Mouse (Mus musculus): ENCODE results near the gene B430218F22Rik.
"Not testable (repeated sequence)": the region's sequence is repeated elsewhere in the genome, so short reads cannot be mapped to it uniquely, and the experiment has no call there.

B430218F22Rik gene

DNA sequence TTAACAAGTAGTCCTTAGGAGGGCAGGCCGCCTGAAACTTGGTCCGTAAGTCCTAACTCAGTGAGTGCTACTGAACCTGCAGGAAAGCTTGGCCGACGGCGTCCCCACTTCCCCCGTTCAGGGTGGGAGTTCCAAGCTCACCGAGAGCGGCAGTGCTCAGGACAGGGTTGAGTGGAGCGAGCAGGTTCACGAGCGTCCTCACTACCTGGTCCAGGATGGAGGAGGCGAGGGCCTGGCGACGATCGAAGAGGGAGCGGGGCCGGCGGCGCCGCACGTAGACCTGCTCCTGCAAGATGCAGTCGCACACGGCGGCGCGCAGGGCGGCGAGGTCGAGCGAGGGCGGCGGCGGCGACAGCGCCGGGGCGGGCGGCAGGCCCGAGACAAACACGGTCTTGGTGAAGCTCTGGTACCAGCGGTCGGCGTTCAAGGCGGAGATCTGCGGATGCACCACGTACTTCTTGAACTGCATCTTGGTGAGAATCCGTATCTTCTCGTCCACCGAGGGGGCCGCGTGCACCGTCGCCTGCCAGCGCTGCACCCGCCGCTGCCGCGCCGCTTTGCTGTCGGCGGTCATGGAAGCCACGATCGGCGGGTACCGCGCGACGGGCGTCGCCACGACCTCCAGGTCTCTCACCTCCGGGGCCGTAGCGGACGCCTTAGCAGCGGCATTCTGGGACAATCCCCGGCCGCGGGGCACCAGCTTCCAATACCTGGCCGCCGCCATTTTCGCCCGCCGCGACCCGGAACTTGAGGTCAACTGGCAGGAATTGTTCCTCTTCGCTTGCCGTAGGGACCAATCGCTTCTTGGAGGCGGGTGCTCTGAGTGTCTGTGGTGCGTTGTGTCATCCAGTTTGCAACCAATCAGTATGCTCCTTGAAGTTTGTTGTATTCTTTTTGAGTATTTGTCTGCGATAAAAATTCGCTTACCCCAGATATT lies at the start of gene B430218F22Rik, which contains the start of gene Mrps30:
Gene B430218F22Rik, plus strand, starts transcription at position 120 of the 937 bp plus-strand sequence.
Gene Mrps30, minus strand, starts transcription at position 742 of the 937 bp plus-strand sequence.
- peak; percentile 94 to 95 for DNase-seq

DNA sequence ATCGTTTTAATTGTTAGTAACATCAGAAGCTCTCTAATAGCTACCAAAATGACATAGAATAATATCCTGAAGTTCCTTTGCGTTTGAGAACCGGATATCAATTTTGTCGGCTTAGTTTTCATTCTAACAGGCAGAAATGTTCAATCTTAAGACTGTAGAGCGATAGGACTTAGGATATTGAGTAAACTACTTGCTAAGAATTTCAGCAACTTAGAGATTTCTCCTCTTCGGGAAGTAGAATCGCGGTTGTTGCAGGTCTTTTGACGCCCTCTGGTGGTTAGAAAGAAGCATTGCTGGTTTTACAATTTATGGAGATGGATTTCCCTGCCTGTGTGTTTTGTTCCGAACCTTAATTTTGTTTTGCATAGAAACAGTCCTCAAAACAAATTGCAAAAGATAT lies 36.2 kb upstream of the B430218F22Rik start:
- DNase-seq = no peak

DNA sequence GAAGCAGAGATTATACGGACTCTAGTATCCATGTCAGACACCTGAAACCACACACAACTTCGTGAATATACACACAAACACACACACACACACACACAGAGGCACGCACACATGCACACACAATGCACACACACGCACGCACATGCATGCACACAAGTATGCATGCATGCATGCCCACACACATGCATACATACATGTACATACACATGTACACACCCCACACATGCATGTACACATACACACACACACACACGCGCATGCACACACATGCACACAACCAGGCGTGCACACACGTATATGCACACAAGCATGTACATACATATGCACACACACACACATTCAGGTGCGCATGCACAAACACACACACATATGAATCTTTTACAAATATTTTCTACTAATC lies 35.6 kb upstream of the B430218F22Rik start:
- no peak for DNase-seq

DNA sequence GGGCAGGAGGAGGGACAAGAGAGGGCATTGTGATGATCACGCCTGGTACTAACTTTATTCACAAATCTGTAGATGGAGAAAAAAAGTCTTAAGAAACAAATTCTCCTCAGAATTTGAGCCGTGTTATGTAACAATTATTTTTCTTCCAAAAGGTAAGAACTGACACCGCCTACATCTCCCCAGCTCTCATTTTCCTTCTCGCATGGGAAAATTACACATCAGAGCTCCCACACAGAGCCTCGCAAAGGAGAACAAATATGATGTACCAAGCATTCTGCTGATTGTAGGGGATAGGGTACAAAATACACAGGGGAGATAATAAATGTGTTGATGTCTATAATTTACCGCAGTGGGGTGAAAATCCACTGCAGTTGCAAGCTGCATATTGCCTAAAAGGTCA lies 23.1 kb upstream of the B430218F22Rik start:
- DNase-seq = no peak

DNA sequence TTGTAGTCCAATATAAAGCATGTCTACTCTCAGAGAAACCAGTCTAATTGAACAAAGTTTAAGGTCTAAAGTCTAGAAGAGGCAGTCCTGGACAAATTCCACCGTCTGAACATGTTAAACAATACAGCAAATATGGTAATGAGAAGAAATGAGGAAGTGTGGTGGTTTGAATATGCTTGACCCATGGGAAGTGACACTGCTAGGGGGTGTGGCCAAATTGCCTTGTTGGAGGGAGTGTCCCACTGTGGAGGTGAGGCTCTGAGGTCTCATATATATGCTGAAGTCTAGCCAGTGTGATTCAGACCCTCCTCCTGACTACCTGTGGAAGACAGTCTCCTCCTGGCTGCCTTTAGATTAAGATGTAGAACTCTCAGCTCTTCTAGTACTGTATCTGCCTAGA lies 20.7 kb upstream of the B430218F22Rik start:
- no peak for DNase-seq

DNA sequence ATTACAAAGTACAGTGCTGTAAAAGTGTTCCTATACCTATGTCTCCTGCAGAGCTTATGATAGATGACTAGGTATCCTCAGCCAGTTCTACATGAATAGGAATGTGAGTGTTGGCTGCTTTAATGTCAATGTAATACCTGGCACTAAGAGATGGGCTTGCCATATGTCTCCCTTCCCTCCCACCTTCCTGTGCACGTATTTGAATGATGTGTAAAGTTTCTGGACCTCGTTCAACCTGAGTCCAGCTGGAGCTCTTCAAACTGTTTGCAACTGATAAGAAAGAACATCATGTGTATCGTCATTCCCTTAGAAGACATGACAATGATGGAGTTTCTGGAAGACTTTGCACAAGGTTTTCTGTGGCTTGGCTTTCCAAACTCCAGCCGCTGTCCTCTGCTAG lies 13.6 kb upstream of the B430218F22Rik start:
- no peak for DNase-seq

DNA sequence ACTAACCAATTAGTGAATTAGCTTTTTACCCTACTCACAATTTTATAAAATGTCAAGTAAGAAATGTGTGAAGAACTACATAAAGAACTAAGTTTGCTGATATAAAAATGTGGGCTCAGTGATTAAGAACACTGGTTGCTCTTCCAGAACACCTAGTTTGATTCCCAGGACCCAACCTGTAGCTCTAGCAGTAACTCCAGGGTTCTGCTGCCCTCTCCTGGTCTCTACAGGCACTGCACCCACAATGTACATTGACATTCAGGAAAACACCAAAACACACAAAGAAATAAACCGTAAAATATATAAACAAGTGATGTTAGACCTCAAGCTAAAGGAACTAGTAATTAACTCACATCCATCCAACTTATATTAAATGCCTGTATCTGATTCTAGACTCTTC lies 7.3 kb upstream of the B430218F22Rik start:
- DNase-seq = peak; percentile 7 to 26

DNA sequence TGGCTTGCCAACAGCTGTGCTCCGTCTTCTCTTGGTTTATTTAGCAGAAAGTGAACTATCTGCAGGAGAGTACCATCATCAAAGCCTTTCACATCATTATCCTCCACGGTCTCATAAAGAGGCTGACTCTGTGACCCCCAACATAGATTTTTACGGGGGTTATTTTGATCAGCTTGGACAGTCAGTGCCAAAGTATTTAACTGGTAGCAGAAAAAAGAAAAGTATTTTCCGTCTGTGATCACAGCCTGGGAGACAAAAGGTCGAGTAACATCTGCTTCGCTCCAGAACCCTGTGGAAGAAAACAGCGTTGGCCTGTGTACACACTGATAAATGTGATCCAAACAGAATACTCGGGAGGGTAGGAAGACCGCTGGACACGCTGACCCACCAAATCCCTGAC lies 6.0 kb upstream of the B430218F22Rik start:
- peak; percentile 5 to 15 for DNase-seq

DNA sequence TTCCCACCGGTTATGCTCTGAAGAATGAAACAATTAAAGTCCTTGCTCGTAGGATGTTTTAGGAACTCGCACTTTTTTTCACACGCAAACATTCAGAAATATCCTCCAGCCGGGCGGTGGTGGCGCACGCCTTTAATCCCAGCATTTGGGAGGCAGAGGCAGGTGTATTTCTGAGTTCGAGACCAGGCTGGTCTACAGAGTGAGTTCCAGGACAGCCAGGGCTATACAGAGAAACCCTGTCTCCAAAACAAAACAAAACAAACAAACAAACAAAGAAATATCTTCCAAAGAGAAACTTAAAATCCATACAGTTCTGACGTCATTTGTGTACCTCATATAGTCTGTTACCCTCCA lies 995 bp downstream of the B430218F22Rik start:
- DNase-seq = not testable (repeated sequence)

DNA sequence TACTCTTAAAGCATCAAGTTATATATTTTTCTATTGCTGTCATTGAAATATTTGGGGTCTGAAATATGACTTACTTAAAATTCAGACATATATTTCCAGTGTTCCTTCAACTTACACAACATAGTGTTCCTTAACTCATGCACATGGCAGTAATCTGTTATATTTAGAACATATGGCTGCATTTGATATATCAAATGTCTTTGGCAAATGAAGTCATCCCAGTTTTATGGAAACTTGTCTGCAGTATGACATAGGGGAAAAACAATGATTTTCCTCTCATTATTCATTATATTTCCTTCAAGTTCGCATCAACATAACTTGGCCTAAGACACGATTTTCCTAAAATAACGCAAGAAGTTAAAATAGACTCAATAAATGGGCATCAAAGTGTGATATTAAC lies 9.4 kb downstream of the B430218F22Rik start:
- no peak for DNase-seq

DNA sequence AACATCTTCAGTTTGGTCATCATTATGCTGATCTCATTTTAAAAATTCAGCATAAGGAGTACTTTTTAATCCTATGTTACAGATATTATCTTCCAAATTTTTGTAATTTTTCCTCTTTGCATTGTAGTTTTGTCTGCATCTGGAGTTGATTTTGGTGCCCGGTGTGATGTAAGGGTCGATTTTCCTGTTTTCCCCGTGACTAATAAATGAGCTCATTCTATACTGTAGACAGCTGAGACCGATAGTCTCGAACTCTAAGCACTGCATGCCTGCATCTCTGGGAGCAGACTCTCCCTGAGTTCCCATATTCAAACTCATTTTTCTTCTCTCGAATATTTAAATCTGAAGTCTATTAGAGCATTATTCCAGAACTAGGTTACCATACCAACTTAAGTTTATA lies 13.9 kb downstream of the B430218F22Rik start:
- DNase-seq = no peak

DNA sequence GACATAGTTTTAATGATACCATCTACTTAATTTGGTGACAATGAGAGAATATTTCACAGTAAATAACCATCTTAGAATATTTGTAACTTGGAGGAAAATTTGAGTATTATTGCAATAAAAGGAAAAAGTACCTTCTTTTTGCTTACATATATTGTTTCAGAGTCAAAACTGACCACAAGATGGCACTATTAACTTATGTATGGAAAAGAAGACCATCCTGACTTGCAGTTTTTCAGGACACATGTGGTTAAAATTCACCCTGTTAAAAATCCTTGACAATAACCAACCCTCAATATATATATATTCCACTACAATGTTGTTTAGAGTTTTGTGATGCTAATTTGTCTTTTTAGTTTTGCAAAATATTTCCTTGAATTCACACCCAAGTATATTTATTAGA lies 17.1 kb downstream of the B430218F22Rik start:
- no peak for DNase-seq

DNA sequence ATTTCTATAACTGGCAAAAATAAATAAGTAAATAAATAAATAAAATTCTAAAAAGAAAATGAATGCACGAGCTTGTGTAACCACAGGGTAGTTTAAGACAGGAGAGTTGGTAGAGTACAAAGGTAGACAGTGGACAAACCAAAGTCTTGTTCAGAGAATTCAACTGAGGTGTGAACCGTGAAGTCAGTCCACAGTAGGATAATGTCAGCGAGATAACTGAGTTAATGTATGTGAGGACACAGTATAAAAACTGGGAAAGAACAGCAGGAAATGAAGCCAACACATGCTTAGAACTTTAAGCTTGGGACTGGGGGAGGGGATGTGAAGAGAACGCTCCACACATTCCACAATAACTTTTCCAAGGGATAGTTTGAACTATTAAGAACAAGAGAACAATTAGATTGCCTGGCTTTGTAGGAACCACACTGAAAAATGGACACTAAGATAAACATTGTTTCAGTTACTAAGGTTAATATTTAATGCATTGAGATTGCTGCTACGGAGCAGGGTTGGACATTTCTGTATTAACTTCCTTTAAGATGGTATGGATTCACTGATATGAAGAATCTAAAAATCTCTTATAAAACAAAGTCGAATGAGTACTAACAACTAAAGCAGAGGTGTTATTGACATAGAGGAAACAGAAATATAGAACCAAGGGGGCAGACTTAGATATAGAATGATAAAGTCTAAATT lies 25.0 kb downstream of the B430218F22Rik start:
- no peak for DNase-seq

DNA sequence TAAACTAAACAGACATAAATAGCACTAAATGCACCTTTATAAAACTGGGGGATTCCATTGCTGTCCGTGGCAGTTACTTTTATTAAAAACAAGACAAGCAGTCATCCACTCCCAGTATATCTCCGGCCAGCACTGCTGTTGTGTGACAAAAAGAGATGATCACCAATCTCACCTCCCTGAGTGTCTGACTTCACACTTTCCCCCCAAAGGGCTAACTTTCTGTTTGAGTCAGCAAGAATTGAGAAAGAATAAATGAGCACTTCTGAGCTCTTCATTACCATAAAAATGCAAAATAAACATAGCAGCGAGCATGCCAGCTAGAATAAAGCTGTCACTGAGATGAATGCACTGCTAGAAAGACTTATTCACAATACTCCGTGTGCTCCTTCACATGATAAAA lies 31.7 kb downstream of the B430218F22Rik start:
- no peak for DNase-seq

DNA sequence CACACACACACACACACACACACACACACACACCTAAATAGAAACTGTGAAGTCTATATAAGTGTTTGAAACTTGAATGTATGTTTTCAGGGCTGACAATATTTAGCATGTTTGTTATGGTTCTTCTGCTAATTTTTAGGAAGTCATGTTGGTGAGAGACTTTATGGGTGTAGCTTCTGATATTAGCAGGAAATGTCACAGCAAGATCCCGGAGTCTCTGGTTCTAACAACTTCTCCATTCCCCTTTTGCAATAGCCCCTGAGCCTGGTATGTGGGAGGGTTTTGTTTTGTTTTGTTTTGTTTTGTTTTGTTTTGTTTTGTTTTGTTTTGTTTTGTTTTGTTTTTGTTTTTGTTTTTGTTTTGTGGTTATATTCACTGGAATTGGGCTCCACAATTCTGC lies 34.0 kb downstream of the B430218F22Rik start:
- no peak for DNase-seq

DNA sequence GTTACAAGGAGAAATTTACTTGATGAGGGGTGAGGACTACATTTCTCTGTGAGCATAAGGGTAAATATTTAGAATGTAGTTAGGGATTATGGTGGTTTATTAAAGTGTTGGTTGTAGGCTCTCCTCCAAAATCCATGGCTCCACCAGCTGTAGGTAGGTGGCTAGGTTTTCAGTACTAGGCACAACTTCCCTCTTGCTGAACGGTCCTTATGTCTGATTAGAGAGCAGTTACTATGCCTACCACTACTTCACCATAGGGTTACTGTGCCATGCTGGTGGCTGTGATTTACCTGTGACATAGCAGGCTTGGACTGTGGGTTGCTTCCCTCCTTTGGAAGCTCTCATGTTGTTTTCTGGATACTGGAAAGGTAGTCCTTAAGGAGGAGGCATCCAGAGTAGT lies 34.4 kb downstream of the B430218F22Rik start:
- no peak for DNase-seq
